10 mouse cellular contexts compared by ENCODE assay signal in genomic region chr12:27337482-27337881, GRCm38 (mm10). TPM values are rescaled to one million over a fixed set of nuclear protein-coding genes. Genes with fewer than 3 reads are reported as not detected.
DNase-seq lines count a peak whose midpoint lies in the region; ATAC-seq lines count a peak whose summit lies in the region.
"Had no signal": no experiment of that assay in that cellular context is flagged by ENCODE, and none has a peak within 500 bp of the region (broad histone marks: within the 10 kb centered on the region; RNA-seq: fewer than 3 reads in every experiment).

No protein-coding gene starts in this region.

- peaks cover 7% of the 10 kb centered on the region; the same call in 1 of the 2 replicates for H3K36me3 ChIP-seq in kidney, embryonic 14.5 days (ENCODE audit: control insufficient read depth, insufficient read depth, low read length)
- H3K36me3 ChIP-seq in embryonic facial prominence, embryonic 14.5 days (ENCODE audit: control insufficient read depth, insufficient read depth, low read length) = peaks cover 39% of the 10 kb centered on the region
- H3K36me3 ChIP-seq in hindbrain, embryonic 11.5 days (ENCODE audit: control insufficient read depth, insufficient read depth, low read length) = 0 out of 2 replicates have a peak, but pooled peaks cover 4% of the 10 kb centered on the region
- peaks cover 24% of the 10 kb centered on the region for H3K36me3 ChIP-seq in midbrain, embryonic 13.5 days

- peak overlapping the region; percentile 99 for H3K4me3 ChIP-seq in kidney, embryonic 14.5 days (ENCODE audit: low read length)
- peak overlapping the region; percentile 82 for H3K4me3 ChIP-seq in embryonic facial prominence, embryonic 14.5 days (ENCODE audit: low read depth, low read length)
- H3K4me3 ChIP-seq in hindbrain, embryonic 11.5 days (ENCODE audit: low read depth, low read length) = peak overlapping the region; percentile 100
- peak overlapping the region; percentile 100 for H3K4me3 ChIP-seq in midbrain, embryonic 13.5 days (replicated peaks)

- H3K27me3 ChIP-seq in kidney, embryonic 14.5 days (ENCODE audit: control insufficient read depth, insufficient read depth, low read length) = no peaks in the 10 kb centered on the region
- H3K27me3 ChIP-seq in embryonic facial prominence, embryonic 14.5 days (replicated peaks; ENCODE audit: control insufficient read depth, insufficient read depth, low read length) = no peaks in the 10 kb centered on the region
- no peaks in the 10 kb centered on the region for H3K27me3 ChIP-seq in hindbrain, embryonic 11.5 days (ENCODE audit: control insufficient read depth, insufficient read depth, low read length)
- no peaks in the 10 kb centered on the region for H3K27me3 ChIP-seq in midbrain, embryonic 13.5 days

- no peaks in the 10 kb centered on the region for H3K9me3 ChIP-seq in kidney, embryonic 14.5 days (ENCODE audit: control insufficient read depth, low read length)
- H3K9me3 ChIP-seq in embryonic facial prominence, embryonic 14.5 days (ENCODE audit: control insufficient read depth, low read length) = no peaks in the 10 kb centered on the region
- H3K9me3 ChIP-seq in hindbrain, embryonic 11.5 days (ENCODE audit: control insufficient read depth, low read length) = no peaks in the 10 kb centered on the region
- H3K9me3 ChIP-seq in midbrain, embryonic 13.5 days = no peaks in the 10 kb centered on the region

- intact Hi-C loops in heart, postnatal 14 days (cut with DNase I) = no loop called here

- WGBS in kidney, embryonic 14.5 days = 46% methylated on average over 1 of the region's 1 CpGs
- WGBS in embryonic facial prominence, embryonic 14.5 days = 11% methylated on average over 1 of the region's 1 CpGs
- WGBS in hindbrain, embryonic 11.5 days = 21% methylated on average over 1 of the region's 1 CpGs
- WGBS in midbrain, embryonic 13.5 days = 6% methylated on average over 1 of the region's 1 CpGs

- no peak overlapping the region for H3K27ac ChIP-seq in kidney, embryonic 14.5 days (ENCODE audit: low read depth, low read length)
- H3K27ac ChIP-seq in embryonic facial prominence, embryonic 14.5 days (replicated peaks; ENCODE audit: low read depth, low read length) = peak overlapping the region; percentile 98
- H3K27ac ChIP-seq in hindbrain, embryonic 11.5 days (ENCODE audit: low read depth, low read length) = peak overlapping the region; percentile 94
- peak overlapping the region; percentile 97 for H3K27ac ChIP-seq in midbrain, embryonic 13.5 days

- 0 out of 2 replicates have a peak, but pooled peaks cover 5% of the 10 kb centered on the region for H3K4me1 ChIP-seq in kidney, embryonic 14.5 days (ENCODE audit: control insufficient read depth, insufficient read depth, low read length)
- H3K4me1 ChIP-seq in embryonic facial prominence, embryonic 14.5 days (ENCODE audit: control insufficient read depth, insufficient read depth, low read length) = peaks cover 20% of the 10 kb centered on the region
- peaks cover 2% of the 10 kb centered on the region; the same call in 1 of the 2 replicates for H3K4me1 ChIP-seq in hindbrain, embryonic 11.5 days (replicated peaks; ENCODE audit: control insufficient read depth, insufficient read depth, low read length)
- peaks cover 36% of the 10 kb centered on the region for H3K4me1 ChIP-seq in midbrain, embryonic 13.5 days (replicated peaks)

- H3K4me2 ChIP-seq in kidney, embryonic 14.5 days (replicated peaks; ENCODE audit: low read depth, low read length) = peak overlapping the region; percentile 81
- peak overlapping the region; percentile 83 for H3K4me2 ChIP-seq in embryonic facial prominence, embryonic 14.5 days (ENCODE audit: low read depth, low read length)
- peak overlapping the region; percentile 42 for H3K4me2 ChIP-seq in hindbrain, embryonic 11.5 days (replicated peaks; ENCODE audit: low read depth, low read length)
- peak overlapping the region; percentile 90 for H3K4me2 ChIP-seq in midbrain, embryonic 13.5 days (replicated peaks)

- peak overlapping the region; percentile 97 for H3K9ac ChIP-seq in kidney, embryonic 14.5 days (ENCODE audit: low read depth, low read length)
- H3K9ac ChIP-seq in embryonic facial prominence, embryonic 14.5 days (ENCODE audit: low read depth, low read length) = peak overlapping the region; percentile 96
- peak overlapping the region; percentile 99 for H3K9ac ChIP-seq in hindbrain, embryonic 11.5 days (ENCODE audit: low read depth, low read length)
- H3K9ac ChIP-seq in midbrain, embryonic 13.5 days (replicated peaks) = peak overlapping the region; percentile 100

- no peak for DNase-seq in kidney, adult 8-10 months
- no peak for DNase-seq in embryonic facial prominence, embryonic 14.5 days (ENCODE audit: low spot score)
- peak; percentile 31 for DNase-seq in hindbrain, embryonic 11.5 days (ENCODE audit: low spot score)
- DNase-seq in right cerebral cortex, postnatal 25 days = no peak
- DNase-seq in adrenal gland, adult (ENCODE audit: inconsistent age in 2 of 2, low spot score in 1 of 2) = no peak
- DNase-seq in heart, postnatal 14 days = no peak
- DNase-seq: kidney, postnatal 25 days had no signal

- no peak for ATAC-seq in kidney, embryonic 14.5 days (ENCODE audit: low FRiP score, low TSS enrichment)
- no peak for ATAC-seq in embryonic facial prominence, embryonic 14.5 days (ENCODE audit: low read depth)
- ATAC-seq in hindbrain, embryonic 11.5 days (ENCODE audit: low FRiP score) = no peak
- ATAC-seq in midbrain, embryonic 13.5 days = no peak

RNA-seq across cellular contexts. Expression of gene Sox11, which starts 4.9 kb away (rescaled TPM):
- polyA plus RNA-seq in kidney, embryonic 14.5 days (2014; fragmentation: Nextera tagmentation; extraction: Ambion mirVana) = 109 and 115 TPM in 2 replicates
- polyA plus RNA-seq in embryonic facial prominence, embryonic 14.5 days (2014; fragmentation: Nextera tagmentation; extraction: Ambion mirVana) = 62.0 and 72.7 TPM in 2 replicates
- 728 and 786 TPM in 2 replicates for polyA plus RNA-seq in hindbrain, embryonic 11.5 days (2014; fragmentation: Nextera tagmentation; extraction: Ambion mirVana)
- 748 and 776 TPM in 2 replicates for polyA plus RNA-seq in midbrain, embryonic 13.5 days (2015; fragmentation: Nextera tagmentation; extraction: Ambion mirVana)
- total RNA-seq in heart, postnatal 14 days (2021) = under 1 TPM; 0.57 to 0.76 TPM
- total RNA-seq: liver, adult 2 months had no signal
- polyA plus RNA-seq: liver, adult 2 months had no signal
